Mouse (Mus musculus) hindlimb bud, embryonic 11.5 days (tissue): ENCODE measurements at regions not wholly inside any gene's neighbourhood (a gene's known extent, or its start where the extent isn't known, plus 50 kb on each side); places are given as distances from the start of the nearest gene placed in this dataset.

Experiments
- DNase-seq: peaks from one replicate; pipeline ENCODE4 v3.0.0-alpha.2; 2012; ENCODE audit warnings: low read depth, low spot score; ENCODE audit errors: extremely low spot score

- DNase-seq = no peak
These were observed 50.4 kb upstream of the Gadl1 start for GRCm38 (mm10) chr9:115858848-115859247.
